In the genomic region with DNA sequence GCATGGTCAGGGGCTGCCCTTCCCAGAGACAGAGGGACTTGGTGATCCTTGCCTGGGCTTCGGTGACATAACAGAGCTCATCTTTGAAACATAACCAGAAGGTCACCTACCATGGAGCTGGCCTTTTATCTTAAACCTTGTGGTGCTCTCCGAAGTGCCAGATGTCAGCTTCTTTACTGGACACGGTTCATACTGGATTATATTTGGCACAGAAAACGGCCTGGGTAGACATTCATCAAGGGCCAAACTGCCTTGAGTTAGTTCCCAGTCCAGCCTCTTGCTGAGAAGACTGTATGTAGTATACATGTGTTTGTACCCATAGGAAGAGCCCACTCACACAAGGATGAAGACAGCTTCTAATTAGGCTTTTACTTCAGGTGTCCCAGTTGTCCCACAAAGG, we compare ENCODE assay signal across 31 mouse cellular contexts. TPM values are rescaled to one million over a fixed set of nuclear protein-coding genes. Genes with fewer than 3 reads are reported as not detected.
"Had no signal": no experiment of that assay in that cellular context is flagged by ENCODE, and none has a peak within 500 bp of the region (broad histone marks: within the 10 kb centered on the region; RNA-seq: fewer than 3 reads in every experiment).

No protein-coding gene starts in this region.

- DNase-seq: heart, postnatal 10 days; heart, postnatal 14 days; heart, postnatal 36 days; heart, postnatal 4 days; kidney, adult 11 months; kidney, adult 18-20 months; kidney, adult 2 months; kidney, adult 8-10 months; kidney, adult 9 months; kidney, postnatal 10 days; kidney, postnatal 14 days; kidney, postnatal 25 days; kidney, postnatal 36 days; kidney, postnatal 4 days; layer of hippocampus, adult 9-11 months; layer of hippocampus, postnatal 36 days had no signal

- H3K4me3 ChIP-seq: heart, embryonic 12.5 days; heart, embryonic 13.5 days; heart, embryonic 15.5 days; hindbrain, embryonic 10.5 days; hindbrain, embryonic 12.5 days; hindbrain, embryonic 13.5 days; hindbrain, embryonic 15.5 days; intestine, embryonic 15.5 days; kidney, embryonic 15.5 days; layer of hippocampus, adult 2 months; left cerebral cortex, adult 2 months had no signal

- H3K27me3 ChIP-seq: hindbrain, embryonic 12.5 days; hindbrain, embryonic 13.5 days; hindbrain, embryonic 15.5 days; intestine, embryonic 15.5 days; kidney, embryonic 15.5 days had no signal

- H3K27ac ChIP-seq: heart, embryonic 13.5 days; heart, embryonic 15.5 days; hindbrain, embryonic 10.5 days; hindbrain, embryonic 12.5 days; hindbrain, embryonic 13.5 days; hindbrain, embryonic 14.5 days; hindbrain, embryonic 15.5 days; hindbrain, postnatal 0 days; intestine, embryonic 15.5 days; kidney, embryonic 15.5 days; kidney, postnatal 0 days; layer of hippocampus, adult 2 months; left cerebral cortex, adult 2 months had no signal

- H3K36me3 ChIP-seq: heart, embryonic 12.5 days; heart, embryonic 13.5 days; heart, embryonic 15.5 days; intestine, embryonic 15.5 days; kidney, embryonic 15.5 days had no signal

- H3K9me3 ChIP-seq: heart, embryonic 12.5 days; heart, embryonic 13.5 days; heart, embryonic 15.5 days; hindbrain, embryonic 10.5 days; hindbrain, embryonic 12.5 days; hindbrain, embryonic 13.5 days; hindbrain, embryonic 15.5 days; intestine, embryonic 15.5 days; kidney, embryonic 15.5 days had no signal

- H3K4me1 ChIP-seq: heart, embryonic 12.5 days; heart, embryonic 15.5 days; hindbrain, embryonic 10.5 days; hindbrain, embryonic 12.5 days; intestine, embryonic 15.5 days; kidney, embryonic 15.5 days had no signal

RNA-seq across cellular contexts. Expression of a gene that starts 11.0 kb away (rescaled TPM):
- polyA plus RNA-seq: inflammation-experienced regulatory T-cells, adult 6 months had no signal
